Mouse (Mus musculus): ENCODE data around the gene Mob3c. TPM values are rescaled to one million over a fixed set of nuclear protein-coding genes. Genes with fewer than 3 reads are reported as not detected.

The Mob3c gene
- polyA plus RNA-seq, 1 experiment from 2014 or later, result 9.8 TPM

DNA sequence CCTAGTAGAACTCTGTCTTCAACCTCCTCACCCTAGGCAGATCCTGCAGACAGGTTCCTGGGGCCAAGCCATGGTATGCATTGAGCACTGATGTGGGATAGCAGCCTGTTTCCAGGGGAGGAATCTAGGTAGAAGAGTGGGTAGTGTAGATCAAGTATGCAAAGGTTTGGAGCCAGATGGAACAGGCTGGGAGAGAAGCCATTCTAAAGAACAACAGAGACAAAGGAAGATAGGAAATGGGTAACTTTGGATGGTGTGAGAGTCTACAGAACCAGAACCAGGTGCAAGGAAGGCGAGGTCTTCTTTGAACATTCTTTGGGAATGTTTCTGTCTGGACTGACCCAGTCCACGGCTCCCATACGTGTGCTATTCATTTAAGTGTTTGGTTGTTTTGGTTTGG is 826 bp upstream of the Mob3c start:
- peak overlapping the region; percentile 86; the same call in 1 of the 2 replicates for H3K9ac ChIP-seq (ENCODE audit: low read depth, low read length)
- H3K27me3 ChIP-seq (replicated peaks; ENCODE audit: control insufficient read depth, insufficient read depth, low read length), result no peaks in the 10 kb centered on the region
- ATAC-seq (replicated peaks; ENCODE audit: low FRiP score), result no peak
- H3K9me3 ChIP-seq (ENCODE audit: control insufficient read depth, low read length), result no peaks in the 10 kb centered on the region
- peaks cover 46% of the 10 kb centered on the region for H3K4me1 ChIP-seq (replicated peaks; ENCODE audit: control insufficient read depth, insufficient read depth, low read length)
- no peak overlapping the region for H3K27ac ChIP-seq (ENCODE audit: low read depth, low read length)
- 62% methylated on average over 3 of the region's 3 CpGs for WGBS
- peak overlapping the region; percentile 91; the same call in 1 of the 2 replicates for H3K4me3 ChIP-seq (ENCODE audit: low read depth, low read length)
- no peak for DNase-seq (ENCODE audit: low spot score)
- peak overlapping the region; percentile 76 for H3K4me2 ChIP-seq
- H3K36me3 ChIP-seq (ENCODE audit: control insufficient read depth, insufficient read depth, low read length), result peaks cover 4% of the 10 kb centered on the region; the same call in 1 of the 2 replicates

DNA sequence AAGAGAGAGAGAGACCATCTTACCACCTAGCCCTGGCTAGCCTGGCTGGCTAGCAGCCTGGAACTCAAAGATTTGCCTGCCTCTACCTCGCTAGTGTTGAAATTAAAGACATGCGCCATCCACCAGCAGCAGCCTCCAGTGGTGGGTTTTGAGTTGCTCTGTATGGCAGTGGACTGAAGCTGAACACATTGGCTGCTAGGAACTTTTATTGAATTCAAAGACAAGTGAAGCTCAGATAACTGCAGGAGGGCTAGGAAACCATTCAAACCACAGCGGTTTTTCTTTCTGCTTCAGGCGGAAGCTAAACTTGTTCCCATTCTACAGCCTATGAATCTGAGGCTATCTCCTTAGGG is 381 bp upstream of the Mob3c start:
- 3% methylated on average over 4 of the region's 4 CpGs for whole genome bisulfite sequencing

DNA sequence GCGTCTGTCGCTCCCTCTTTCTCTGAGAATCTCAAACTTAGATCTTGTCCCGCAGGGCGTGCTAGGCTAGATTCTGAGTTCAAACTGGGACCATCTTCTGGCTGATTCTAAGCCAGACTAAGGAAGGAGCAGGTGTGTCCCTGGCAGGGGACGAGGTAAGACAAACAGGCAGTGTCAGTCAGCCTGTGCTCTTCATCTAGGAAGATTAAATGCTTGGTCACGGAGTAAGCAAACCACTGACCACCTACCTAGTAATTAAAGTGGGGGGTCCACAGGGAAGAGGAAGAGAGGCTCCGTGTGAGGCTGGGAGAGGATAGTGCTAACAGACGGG is 645 bp downstream of the Mob3c start:
- Histone ChIP-seq H3K27me3 (replicated peaks; ENCODE audit: control insufficient read depth, insufficient read depth, low read length) (no peaks in the 10 kb centered on the region), H3K27ac (ENCODE audit: low read depth, low read length) (peak overlapping the region; percentile 90), H3K36me3 (ENCODE audit: control insufficient read depth, insufficient read depth, low read length) (peaks cover 12% of the 10 kb centered on the region; the same call in 1 of the 2 replicates), H3K9me3 (ENCODE audit: control insufficient read depth, low read length) (no peaks in the 10 kb centered on the region), H3K4me2 (peak overlapping the region; percentile 76), H3K9ac (ENCODE audit: low read depth, low read length) (peak overlapping the region; percentile 86), H3K4me1 (replicated peaks; ENCODE audit: control insufficient read depth, insufficient read depth, low read length) (peaks cover 43% of the 10 kb centered on the region), H3K4me3 (ENCODE audit: low read depth, low read length) (peak overlapping the region; percentile 91)
- ATAC-seq (replicated peaks; ENCODE audit: low FRiP score) (no peak), DNase-seq (ENCODE audit: low spot score) (no peak)
- WGBS, result 3% methylated on average over 8 of the region's 8 CpGs

More for the DNA sequence above, 381 bp upstream of the Mob3c start:
- no peaks in the 10 kb centered on the region for H3K9me3 ChIP-seq (ENCODE audit: control insufficient read depth, low read length)
- H3K27me3 ChIP-seq (replicated peaks; ENCODE audit: control insufficient read depth, insufficient read depth, low read length), result no peaks in the 10 kb centered on the region
- DNase-seq (ENCODE audit: low spot score), result peak; percentile 48
- H3K4me2 ChIP-seq, result peak overlapping the region; percentile 76
- peaks cover 44% of the 10 kb centered on the region for H3K4me1 ChIP-seq (replicated peaks; ENCODE audit: control insufficient read depth, insufficient read depth, low read length)
- peaks cover 6% of the 10 kb centered on the region; the same call in 1 of the 2 replicates for H3K36me3 ChIP-seq (ENCODE audit: control insufficient read depth, insufficient read depth, low read length)
- H3K9ac ChIP-seq (ENCODE audit: low read depth, low read length), result peak overlapping the region; percentile 86
- H3K27ac ChIP-seq (ENCODE audit: low read depth, low read length), result peak overlapping the region; percentile 90
- 0 out of 2 replicates have a peak, but pooled peaks have one; percentile 1 for ATAC-seq (replicated peaks; ENCODE audit: low FRiP score)
- peak overlapping the region; percentile 91 for H3K4me3 ChIP-seq (ENCODE audit: low read depth, low read length)

DNA sequence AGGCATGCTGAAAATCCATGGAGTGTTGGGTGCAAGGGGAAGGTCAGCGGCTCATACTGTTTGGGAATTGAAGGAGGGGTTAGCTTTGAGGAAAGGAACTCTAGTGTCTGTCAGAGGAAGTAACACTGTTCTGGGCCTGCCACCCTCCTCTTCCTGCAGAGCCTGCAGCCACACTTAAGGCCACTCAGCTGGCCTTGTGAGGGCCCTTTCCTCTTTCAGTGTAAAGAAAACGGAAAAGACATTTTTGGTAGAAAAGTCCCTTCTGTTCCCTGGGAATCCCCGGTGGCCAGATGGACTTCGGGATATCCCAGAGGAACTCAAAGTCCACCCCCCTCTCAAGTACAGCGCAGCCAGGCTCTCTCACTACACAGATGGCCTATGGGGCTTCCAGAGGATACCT is 2.6 kb downstream of the Mob3c start:
- Histone ChIP-seq H3K36me3 (ENCODE audit: control insufficient read depth, insufficient read depth, low read length) (peaks cover 20% of the 10 kb centered on the region; the same call in 1 of the 2 replicates), H3K9ac (ENCODE audit: low read depth, low read length) (no peak overlapping the region), H3K27ac (ENCODE audit: low read depth, low read length) (no peak overlapping the region), H3K4me3 (ENCODE audit: low read depth, low read length) (no peak overlapping the region), H3K4me1 (replicated peaks; ENCODE audit: control insufficient read depth, insufficient read depth, low read length) (peaks cover 24% of the 10 kb centered on the region), H3K4me2 (peak overlapping the region; percentile 76), H3K27me3 (replicated peaks; ENCODE audit: control insufficient read depth, insufficient read depth, low read length) (no peaks in the 10 kb centered on the region), H3K9me3 (ENCODE audit: control insufficient read depth, low read length) (no peaks in the 10 kb centered on the region)
- ATAC-seq (replicated peaks; ENCODE audit: low FRiP score) (no peak), DNase-seq (ENCODE audit: low spot score) (no peak)
- 50% methylated on average over 5 of the region's 5 CpGs for WGBS

DNA sequence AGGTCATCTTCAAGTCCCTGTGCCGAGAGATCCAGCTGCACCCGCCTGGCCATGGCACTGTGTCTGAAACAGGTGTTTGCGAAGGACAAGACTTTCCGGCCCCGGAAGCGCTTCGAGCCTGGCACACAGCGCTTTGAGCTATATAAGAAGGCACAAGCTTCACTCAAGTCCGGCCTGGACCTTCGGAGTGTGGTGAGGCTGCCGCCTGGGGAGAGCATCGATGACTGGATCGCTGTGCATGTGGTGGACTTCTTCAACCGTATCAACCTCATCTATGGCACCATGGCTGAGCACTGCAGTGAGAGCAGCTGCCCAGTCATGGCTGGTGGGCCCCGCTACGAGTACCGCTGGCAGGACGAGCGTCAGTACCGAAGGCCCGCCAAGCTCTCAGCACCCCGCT is 3.3 kb downstream of the Mob3c start:
- Histone ChIP-seq H3K9me3 (ENCODE audit: control insufficient read depth, low read length) (no peaks in the 10 kb centered on the region), H3K4me1 (replicated peaks; ENCODE audit: control insufficient read depth, insufficient read depth, low read length) (peaks cover 20% of the 10 kb centered on the region), H3K4me3 (ENCODE audit: low read depth, low read length) (no peak overlapping the region), H3K4me2 (no peak overlapping the region; the same call in 1 of the 2 replicates), H3K27ac (ENCODE audit: low read depth, low read length) (no peak overlapping the region), H3K27me3 (replicated peaks; ENCODE audit: control insufficient read depth, insufficient read depth, low read length) (no peaks in the 10 kb centered on the region), H3K36me3 (ENCODE audit: control insufficient read depth, insufficient read depth, low read length) (peaks cover 20% of the 10 kb centered on the region; the same call in 1 of the 2 replicates), H3K9ac (ENCODE audit: low read depth, low read length) (no peak overlapping the region)
- WGBS, result 91% methylated on average over 22 of the region's 22 CpGs
- DNase-seq (ENCODE audit: low spot score), result no peak
- no peak for ATAC-seq (replicated peaks; ENCODE audit: low FRiP score)

DNA sequence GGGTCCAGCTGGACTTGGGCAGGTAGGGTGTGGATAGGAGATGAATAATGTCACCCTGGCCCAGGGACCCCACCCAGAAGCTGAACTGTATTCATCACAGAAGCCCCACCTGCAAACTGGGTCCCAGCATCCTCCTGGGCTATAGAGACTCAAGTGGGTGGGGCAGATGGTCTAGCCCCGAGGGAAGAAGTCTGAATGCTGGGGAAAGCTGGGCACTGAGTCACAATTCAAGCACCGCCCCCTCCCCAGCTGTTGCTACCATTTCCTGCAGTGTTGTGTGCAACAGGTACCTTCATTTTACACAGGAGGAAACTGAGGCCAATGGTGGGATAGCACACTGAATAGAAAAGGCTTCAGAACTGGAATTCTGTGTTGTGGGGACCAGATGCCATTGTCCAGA is 4.1 kb downstream of the Mob3c start:
- H3K27me3 ChIP-seq (replicated peaks; ENCODE audit: control insufficient read depth, insufficient read depth, low read length), result no peaks in the 10 kb centered on the region
- no peak overlapping the region for H3K4me2 ChIP-seq
- H3K4me1 ChIP-seq (replicated peaks; ENCODE audit: control insufficient read depth, insufficient read depth, low read length), result peaks cover 20% of the 10 kb centered on the region
- no peak overlapping the region for H3K4me3 ChIP-seq (ENCODE audit: low read depth, low read length)
- 62% methylated on average over 2 of the region's 2 CpGs for WGBS
- H3K9me3 ChIP-seq (ENCODE audit: control insufficient read depth, low read length), result no peaks in the 10 kb centered on the region
- ATAC-seq (replicated peaks; ENCODE audit: low FRiP score) (no peak), DNase-seq (ENCODE audit: low spot score) (no peak)
- no peak overlapping the region for H3K9ac ChIP-seq (ENCODE audit: low read depth, low read length)
- no peak overlapping the region for H3K27ac ChIP-seq (ENCODE audit: low read depth, low read length)
- H3K36me3 ChIP-seq (ENCODE audit: control insufficient read depth, insufficient read depth, low read length), result peaks cover 20% of the 10 kb centered on the region; the same call in 1 of the 2 replicates

DNA sequence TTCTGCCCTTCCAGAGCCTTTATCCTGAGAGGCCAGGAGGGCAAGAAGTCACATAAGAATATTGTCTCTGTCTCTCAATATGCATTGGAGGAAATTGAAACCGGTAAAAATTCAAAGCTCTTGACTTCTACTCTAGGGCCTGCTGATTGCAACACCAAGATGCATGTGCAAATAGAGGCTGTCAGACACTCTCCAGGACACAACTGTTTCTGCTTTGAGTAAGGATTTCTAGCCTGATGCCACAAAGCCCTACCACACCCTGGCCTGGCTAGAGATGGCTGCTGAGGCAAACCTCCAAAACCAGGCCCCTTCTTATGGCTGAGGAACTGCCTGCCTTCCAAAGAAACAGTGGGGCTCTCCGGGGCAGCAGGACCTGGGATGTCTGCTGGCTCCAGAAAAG is 7.7 kb downstream of the Mob3c start:
- H3K36me3 ChIP-seq (ENCODE audit: control insufficient read depth, insufficient read depth, low read length), result peaks cover 20% of the 10 kb centered on the region; the same call in 1 of the 2 replicates
- no peaks in the 10 kb centered on the region for H3K9me3 ChIP-seq (ENCODE audit: control insufficient read depth, low read length)
- DNase-seq (ENCODE audit: low spot score) (no peak), ATAC-seq (replicated peaks; ENCODE audit: low FRiP score) (no peak)
- WGBS, result 68% methylated on average over 2 of the region's 2 CpGs
- H3K27ac ChIP-seq (ENCODE audit: low read depth, low read length), result no peak overlapping the region
- peaks cover 9% of the 10 kb centered on the region; the same call in 1 of the 2 replicates for H3K4me1 ChIP-seq (replicated peaks; ENCODE audit: control insufficient read depth, insufficient read depth, low read length)
- no peaks in the 10 kb centered on the region for H3K27me3 ChIP-seq (replicated peaks; ENCODE audit: control insufficient read depth, insufficient read depth, low read length)
- H3K9ac ChIP-seq (ENCODE audit: low read depth, low read length), result no peak overlapping the region
- no peak overlapping the region for H3K4me3 ChIP-seq (ENCODE audit: low read depth, low read length)
- no peak overlapping the region for H3K4me2 ChIP-seq

DNA sequence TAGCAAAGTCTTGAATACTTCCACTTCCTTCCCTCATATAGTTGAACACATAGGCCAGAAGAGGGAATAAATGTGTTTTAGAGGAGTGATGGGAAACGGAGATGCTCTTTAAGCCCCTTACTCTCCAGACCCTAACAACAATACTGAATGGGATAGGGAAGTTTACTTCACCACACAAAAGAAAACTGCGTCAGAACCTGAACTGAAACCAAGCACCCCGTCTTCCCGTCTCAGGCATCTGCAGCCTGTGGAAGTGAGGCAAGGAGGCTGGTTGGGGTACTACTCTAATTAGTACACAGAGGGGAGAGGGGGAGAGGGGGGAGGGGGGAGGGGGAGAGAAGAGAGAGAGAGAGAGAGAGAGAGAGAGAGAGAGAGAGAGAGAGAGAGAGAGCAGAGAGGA is 10.3 kb downstream of the Mob3c start:
- peak overlapping the region; percentile 62 for H3K4me2 ChIP-seq
- H3K27me3 ChIP-seq (replicated peaks; ENCODE audit: control insufficient read depth, insufficient read depth, low read length), result no peaks in the 10 kb centered on the region
- ATAC-seq (replicated peaks; ENCODE audit: low FRiP score) (no peak), DNase-seq (ENCODE audit: low spot score) (no peak)
- H3K27ac ChIP-seq (ENCODE audit: low read depth, low read length), result no peak overlapping the region
- WGBS, result 47% methylated on average over 4 of the region's 4 CpGs
- peak overlapping the region; percentile 26; the same call in 1 of the 2 replicates for H3K9ac ChIP-seq (ENCODE audit: low read depth, low read length)
- peak overlapping the region; percentile 78 for H3K4me3 ChIP-seq (ENCODE audit: low read depth, low read length)
- H3K9me3 ChIP-seq (ENCODE audit: control insufficient read depth, low read length), result no peaks in the 10 kb centered on the region
- peaks cover 15% of the 10 kb centered on the region; the same call in 1 of the 2 replicates for H3K36me3 ChIP-seq (ENCODE audit: control insufficient read depth, insufficient read depth, low read length)
- peaks cover 13% of the 10 kb centered on the region; the same call in 1 of the 2 replicates for H3K4me1 ChIP-seq (replicated peaks; ENCODE audit: control insufficient read depth, insufficient read depth, low read length)
